Mouse (Mus musculus) layer of hippocampus, adult 8-10 months (tissue): Measurements from ENCODE around the gene Ddx19a. TPM values are rescaled to one million over a fixed set of nuclear protein-coding genes. Genes with fewer than 3 reads are reported as not detected.
"Not testable (repeated sequence)": the region's sequence is repeated elsewhere in the genome, so short reads cannot be mapped to it uniquely, and the experiment has no call there.

Experiments
- DNase-seq, 2 experiments: peaks; one replicate each; pipeline ENCODE4 v3.0.0; 2022; ENCODE audit warnings: low spot score in 2 of 2
- total RNA-seq, 4 experiments: library from RNA; stranded (reverse); gene quantifications; 2 replicates each; pipeline ENCODE4 v1.2.4; 2022

Gene Ddx19a
- total RNA-seq, 4 experiments from 2014 or later = 27.2 to 37.3 (median 31.0) TPM

DNA sequence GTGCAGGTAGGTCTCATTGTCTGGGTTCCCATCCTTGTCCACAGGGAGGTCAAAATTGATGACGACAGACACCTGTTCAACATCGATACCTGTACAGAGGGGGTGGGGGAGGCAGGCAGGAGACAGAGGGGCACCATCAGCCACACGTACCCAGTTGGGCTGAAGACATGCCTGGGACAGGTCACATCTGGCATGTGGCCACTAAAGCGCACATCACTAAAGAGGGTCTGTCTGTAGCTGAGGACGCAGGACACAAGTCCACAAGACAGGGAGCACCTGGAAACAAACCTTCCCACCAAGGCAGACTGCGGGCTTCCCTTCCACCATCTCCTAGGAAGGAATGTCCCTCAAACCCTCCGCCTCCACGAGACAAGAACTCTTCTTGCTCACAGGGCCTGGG is 21.1 kb downstream of the Ddx19a start:
- not testable (repeated sequence) for DNase-seq

DNA sequence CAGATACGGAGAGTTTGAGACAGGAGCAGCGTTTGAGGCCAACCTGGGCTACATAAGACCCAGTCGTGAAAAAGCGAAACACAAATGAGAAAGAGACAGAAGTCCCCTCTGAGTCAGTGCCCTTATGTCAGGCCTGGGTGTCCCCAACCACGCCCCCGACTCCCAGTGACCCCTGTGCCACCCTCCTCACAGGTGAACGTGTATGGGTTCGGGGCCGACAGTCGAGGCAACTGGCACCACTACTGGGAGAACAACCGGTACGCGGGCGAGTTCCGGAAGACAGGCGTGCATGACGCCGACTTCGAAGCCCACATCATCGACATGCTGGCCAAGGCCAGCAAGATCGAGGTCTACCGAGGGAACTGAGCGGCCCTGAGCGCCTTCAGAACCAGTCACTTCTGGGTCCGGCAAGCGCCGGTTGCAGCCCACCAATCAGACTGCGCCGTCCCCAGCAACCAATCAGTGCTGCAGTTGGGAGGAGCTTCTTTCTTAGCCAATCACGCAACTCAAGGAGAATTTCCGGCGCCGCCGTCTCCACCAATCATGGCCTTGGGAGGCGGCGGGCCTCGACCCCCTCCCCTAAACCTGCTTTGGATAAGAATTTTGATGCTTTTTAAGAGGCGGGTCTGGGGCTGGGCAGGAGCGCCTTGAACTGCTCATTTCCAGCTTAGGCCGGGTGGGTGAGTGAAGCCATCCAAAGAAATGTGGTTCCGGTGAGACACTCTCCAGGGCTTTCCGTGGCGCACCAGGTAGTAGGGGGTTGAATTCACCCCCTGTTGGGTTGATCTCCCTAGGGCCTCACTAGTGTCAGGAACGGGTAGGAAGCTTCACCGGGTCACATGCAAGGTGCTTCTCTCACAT is 27.5 kb downstream of the Ddx19a start:
- peak; percentile 93 to 95 for DNase-seq

DNA sequence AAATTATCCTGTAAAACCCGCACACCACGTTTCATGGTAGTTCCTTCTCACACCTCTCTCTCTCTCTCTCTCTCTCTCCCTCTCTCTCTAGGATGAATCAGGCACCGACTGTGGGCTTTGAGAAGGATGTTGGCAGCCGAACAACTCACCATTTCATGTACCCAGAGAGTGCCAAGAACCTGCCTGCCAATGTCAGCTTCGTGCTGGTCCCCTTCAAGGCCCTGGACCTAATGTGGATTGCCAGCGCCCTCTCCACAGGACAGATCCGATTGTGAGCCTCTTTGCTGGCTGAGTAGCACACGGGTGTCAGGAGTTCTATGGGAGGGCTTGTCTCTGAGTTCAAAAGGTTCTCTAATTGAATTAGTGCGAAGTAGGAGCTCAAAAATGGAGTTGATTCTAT is 30.3 kb downstream of the Ddx19a start:
- DNase-seq = no peak

DNA sequence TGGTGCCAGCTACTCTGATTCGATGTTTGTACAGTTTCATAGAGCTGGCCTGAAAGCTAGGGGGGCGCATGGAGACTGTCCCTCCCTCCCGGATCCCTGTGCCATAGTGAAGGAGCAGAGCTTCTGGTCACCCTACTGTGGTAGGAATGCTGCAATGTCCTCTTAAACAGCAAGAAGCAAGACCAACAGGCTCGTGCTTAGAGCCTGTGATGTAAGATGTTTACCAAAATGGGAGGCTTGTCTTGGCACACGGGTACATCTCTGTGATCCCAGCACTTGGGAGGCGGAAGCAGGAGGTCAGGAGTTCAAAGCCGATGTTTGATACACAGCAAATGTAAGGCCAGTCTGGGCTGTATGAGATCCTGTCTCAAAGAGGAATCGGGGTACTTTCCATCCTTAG is 31.0 kb downstream of the Ddx19a start:
- DNase-seq = no peak

DNA sequence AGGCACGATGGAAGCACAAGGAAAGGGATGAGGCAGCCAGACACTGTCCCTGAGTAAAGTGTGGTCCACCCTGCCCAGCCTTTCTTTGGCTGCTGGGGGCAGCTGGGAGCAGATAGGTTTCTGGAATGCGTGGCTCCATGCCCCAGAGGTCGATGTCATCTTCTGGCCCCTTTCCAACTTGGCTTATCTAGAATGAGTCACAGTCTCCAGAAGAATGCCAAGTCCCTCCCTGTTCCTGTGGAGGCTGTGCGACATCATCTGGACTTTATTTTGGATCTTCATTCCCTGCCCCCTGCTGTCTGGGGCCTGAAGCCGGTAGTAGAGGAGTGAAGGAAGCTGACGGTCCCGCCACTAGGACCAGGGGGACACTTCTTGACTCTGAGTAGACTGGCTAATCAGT is 32.0 kb downstream of the Ddx19a start:
- DNase-seq = peak; percentile 49 to 53

DNA sequence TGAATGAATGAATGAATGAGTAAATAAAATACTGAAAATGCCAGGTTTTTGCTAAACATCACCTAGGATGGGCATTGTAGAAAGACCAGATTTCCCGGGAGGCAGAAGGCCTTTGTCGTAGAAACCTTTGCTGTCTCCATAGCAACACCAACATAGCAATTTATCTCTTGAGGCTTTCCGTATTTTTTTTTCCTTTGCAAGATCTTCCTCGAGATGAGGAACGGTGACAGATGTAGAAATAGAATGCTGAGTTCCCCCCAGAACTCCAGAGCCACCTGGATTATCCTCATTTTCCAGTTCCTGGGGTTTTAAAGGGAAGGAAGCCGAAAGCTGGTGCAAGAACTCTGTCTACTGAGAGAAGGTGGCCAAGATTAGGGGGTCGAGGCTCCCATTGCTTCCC is 32.9 kb downstream of the Ddx19a start:
- DNase-seq = no peak

DNA sequence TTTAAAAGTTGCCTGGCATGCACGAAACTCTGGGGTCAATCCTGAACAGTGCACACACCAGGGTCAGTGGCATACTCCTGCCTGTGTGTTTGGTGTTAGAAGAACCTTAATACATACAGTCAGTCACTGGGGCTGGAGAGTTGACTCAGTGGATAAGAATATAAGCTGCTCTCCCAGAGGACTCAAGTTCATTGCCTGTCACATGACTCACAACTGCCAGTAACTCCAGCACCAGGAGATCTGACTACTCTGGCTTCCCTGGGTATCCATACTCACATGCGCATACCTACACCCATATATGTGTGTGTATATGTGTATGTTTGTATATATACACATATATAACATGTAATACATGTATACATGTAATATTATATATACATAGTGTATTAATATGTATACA is 34.5 kb downstream of the Ddx19a start:
- DNase-seq = no peak

DNA sequence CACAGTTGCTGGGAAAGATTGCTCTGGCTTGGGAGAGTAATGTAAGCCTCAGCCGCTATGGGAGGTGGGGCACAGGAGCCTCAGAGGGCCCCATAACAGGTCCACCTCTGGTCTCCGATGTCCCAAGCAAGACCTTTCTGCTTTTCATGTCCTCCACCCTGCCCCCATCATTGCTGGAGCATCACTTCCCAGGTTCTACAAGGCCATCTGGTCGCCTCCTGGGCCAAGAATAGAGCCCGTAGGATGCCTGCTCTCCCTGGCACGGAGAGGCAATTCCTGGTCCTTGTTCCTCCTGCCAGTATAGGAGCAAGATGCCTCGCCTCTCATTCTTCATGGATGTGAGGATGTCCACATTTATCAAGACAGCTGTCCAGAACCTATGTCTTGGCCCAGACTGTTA is 37.7 kb downstream of the Ddx19a start:
- no peak for DNase-seq

DNA sequence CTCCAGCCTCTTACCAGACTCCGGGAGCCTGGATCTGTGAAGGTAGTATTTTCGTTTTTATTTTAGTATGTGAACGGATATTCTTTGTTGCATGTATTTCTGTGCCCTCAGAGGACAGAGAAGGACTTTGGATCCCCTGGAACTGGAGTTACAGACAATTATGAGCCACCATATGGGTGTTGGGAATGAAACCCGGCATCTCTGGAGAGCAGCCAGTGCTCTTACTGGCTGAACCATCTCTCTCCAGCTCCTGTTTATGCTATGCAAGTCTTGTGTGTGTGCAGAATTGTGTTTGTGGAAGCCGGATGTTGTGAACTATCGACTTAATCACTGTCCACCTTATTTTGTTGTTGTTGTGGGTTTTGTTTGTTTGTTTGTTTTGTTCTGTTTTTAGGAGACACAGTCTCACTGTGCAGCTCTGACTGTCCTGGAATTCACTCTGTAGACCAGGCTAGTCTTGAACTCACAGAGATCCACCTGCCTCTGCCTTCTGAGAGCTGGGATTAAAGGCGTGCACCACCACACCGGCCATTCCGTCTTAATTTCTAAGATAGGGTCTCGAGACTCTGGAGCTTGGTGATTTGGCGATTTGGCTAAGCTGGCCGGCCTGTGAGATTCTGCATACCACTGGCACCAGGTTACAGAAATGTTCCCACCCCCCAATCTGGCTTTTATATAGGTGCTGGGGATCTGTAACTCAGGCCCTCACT is 38.4 kb downstream of the Ddx19a start:
- peak in 1 of 2 experiments; percentile 58 for DNase-seq

DNA sequence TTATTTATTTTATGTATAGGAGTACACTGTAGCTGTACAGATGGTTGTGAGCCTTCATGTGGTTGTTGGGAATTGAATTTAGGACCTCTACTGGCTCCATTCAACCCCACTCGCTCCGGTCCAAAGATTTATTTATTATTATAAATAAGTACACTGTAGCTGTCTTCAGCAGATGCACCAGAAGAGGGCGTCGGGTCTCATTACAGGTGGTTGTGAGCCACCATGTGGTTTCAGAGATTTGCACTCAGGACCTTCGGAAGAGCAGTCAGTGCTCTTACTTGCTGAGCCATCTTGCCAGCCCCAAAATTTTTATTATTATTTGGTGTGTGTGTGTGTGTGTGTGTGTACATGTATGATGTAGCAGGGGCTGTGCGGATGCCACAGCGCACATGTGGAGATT is 39.0 kb downstream of the Ddx19a start:
- DNase-seq = not testable (repeated sequence)

DNA sequence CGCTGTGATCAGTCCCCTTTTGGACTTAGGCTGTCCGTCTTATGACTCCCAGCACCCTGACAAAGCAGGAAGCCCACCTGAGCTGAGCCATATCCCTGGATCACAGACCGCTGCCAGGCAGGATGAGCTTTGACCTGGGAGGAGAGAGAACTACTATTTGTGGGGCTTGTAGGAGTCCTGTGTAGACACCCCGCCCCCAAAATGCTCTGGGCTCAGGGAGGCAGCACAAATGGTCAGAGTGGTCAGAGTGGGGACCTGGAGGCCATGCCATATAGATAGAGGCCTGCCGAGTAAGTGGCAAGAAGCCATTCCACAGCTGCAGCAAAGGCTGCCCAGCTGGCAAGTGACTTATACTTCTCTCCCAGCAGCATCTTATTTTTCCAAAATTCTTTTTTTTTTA is 39.5 kb downstream of the Ddx19a start:
- DNase-seq = no peak

DNA sequence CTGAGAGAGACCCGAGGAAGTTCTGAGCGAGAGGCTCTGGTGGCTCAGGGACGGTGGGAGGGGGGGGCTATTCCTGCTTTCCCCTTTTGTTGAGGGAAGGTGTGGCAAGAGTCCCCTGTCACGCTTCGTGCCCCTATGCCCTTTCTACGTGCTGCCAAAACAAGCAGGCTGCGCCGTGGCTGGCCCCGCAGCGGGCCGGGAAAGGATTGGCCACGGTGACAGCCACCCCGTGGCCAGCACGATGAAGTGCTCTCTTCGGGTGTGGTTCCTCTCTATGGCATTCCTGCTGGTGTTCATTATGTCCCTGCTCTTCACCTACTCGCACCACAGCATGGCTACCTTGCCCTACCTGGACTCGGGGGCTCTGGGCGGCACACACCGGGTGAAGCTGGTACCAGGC is 40.1 kb downstream of the Ddx19a start:
- no peak for DNase-seq

DNA sequence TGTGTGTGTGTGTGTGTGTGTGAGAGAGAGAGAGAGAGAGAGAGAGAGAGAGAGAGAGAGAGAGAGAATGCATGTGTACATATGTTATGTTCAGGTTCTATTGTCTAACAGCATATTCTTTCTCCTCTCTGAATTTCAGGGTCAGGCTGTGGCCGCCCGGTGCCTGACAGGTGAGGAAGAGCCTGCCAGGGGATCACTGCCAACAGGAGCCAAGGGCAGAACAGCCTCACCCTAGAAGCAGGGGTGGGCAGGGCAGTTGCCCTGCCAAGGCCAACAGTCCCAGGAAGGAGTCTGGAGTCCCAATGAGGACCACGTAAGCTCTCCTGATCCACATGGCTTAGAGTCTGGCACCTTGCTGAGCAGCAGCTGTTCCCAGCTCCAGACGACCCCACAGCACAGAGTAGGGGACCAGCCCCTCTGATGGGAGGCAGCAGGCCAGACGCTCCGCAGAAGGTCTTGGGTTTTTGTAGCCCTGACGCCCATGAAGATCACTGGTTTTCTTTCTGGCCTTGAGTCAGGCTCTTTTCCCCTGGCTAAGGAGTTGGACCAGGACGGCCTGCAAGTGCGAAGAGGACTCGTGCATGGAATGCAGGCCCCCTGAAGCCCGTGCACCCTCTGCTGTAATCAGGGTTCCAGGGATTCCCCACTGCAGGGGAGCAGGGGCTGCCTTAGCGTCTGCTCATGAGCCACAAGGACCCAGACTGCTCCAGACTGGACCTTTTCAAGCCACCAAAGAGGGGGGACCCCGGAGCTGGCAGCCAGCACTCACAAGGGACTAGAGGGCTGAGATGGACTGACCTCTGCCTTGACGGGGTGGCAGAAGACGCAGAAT is 40.8 kb downstream of the Ddx19a start:
- DNase-seq = no peak

DNA sequence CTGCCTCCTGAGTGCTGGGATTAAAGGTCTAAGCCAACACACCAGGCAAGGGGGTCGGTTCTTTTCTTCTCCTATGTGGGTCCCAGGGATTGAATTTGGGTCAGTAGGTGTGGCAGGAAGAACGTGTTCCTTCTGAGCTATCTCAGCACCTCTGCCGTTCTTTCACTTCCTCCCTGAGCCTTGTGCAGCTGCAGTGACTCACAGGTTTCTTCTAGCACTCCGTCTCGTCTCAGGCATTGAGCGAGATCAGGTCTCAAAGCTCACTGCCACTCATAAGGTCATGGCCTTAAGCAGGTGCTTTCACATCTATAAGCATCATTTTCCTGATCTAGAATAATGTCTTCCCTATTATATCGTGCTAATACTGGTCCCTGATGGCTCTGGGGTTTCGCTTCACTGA is 42.8 kb downstream of the Ddx19a start:
- no peak for DNase-seq

DNA sequence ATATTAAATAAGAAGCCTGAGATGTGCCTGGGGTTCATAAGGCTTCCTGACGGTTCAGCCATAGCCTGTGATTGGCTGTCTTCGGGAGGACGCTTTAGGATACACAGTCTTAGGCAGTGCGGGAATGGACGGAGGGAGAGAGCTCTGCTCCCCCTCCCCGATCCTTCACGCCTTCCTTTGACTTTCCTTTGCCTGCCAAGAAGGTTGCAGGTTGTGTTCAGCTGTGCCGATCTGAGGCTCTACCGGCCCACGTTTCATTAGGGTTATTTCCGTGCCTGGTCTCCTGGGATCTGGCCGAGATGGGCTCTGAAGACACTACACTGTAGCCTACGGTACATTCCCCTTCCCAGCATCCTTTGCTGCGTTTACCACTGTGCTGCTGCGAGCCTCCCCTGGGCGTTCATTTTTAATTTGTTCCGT is 47.5 kb downstream of the Ddx19a start:
- no peak for DNase-seq

DNA sequence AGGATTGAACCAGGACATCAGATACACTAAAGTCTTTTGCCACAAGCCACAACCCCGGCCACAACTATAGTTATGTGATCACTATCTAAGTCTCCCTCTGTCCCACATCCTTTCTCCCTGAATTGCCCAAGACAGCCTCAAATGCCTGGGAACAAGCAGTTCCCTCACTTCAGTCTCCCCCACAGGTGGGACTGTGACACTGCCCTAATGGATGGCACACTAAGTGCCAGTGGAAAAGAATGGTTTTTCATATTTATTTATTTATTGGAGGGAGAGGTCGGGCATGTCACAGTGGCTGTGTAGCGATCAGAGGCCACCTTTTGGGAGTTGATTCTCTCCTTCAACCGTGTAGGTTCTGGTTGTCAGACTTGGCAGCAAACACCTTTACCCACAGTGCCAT is 51.9 kb downstream of the Ddx19a start:
- DNase-seq = no peak

DNA sequence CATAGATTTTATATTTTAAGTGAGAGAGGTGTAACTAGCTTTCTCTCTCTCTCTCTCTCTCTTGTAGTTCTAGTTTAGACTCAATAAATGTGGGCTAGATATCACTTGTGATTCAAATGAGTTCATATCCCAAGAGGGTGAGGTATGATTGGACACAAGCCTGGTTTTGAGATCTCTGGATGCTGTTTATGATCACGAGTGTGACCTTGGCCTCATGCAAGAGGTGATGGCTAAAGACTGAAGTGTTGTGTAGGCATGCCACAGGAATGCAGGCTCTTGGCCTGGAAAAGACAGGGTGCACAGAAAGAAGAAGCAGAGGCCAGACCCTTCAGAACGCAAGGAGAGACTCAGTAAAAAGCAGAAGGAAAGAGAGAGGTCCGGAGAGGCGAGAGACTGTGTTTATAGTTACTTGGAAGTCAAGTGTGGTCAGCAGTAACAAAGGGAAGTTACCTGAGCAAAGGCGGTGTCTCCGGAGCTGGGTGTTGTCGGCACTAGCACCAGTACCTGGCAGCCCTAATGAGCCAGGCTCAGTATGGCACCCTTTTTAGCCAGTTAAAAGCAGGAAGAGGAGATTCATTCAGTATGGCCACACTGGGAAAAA is 53.2 kb downstream of the Ddx19a start:
- DNase-seq = no peak

DNA sequence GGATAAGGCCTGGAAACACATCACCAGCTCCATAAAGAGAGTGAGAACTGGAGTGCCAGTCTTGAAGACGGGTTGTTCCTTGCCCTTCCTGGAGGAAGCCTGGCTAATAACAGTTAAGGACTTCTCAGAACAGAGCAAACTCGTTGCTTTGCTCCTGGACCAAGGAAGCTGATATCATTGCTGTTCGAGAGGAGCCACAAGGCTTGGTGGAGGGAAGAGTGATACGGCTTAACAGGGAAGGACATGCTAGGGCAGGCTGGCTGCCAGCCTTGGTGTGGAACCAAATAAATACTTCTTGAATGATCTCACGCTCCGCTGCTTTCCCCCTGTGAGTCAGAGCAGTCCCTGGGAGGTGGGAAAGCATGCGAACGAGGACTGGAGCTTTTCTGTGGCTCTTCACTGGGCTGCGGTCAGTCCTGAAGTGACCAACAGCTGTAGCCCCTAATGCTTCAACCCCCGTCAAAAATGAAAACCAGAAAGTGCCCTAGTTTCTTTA is 56.1 kb downstream of the Ddx19a start:
- no peak for DNase-seq

DNA sequence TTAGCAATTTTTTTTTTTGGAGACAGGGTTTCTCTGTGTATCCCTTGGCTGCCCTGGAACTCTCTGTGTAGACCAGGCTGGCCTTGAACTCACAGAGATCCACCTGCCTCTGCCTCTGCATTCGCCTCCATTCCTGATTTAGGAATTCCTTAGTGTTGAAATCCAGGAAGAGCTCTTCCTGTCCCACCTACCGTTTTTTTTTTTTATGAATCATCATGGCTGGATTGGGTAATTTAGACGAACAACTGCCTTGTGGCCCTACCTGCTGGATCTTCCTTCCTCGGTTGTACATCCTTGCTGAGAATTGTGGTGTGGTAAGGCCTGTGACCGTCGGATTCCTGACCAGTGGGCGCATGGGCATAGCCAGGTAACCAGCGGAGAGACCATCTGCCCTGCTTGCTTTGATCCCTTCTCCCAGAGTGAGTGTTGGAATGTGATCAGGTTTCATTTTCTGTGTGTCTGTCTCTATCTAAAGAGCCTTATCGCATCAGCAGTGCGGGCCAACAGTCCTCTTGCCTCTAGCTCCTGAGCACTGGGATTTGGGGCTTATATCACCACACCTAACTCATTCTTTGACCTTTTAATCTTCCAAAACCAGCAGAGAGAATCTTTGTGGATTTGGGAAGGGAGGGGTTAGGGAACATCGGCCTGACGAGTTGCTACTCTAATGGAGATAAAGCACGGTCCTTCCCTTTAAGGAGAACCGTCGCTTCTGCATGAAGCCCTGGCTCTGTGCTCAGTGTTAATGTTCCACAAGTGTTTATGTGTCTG is 56.7 kb downstream of the Ddx19a start:
- no peak for DNase-seq

DNA sequence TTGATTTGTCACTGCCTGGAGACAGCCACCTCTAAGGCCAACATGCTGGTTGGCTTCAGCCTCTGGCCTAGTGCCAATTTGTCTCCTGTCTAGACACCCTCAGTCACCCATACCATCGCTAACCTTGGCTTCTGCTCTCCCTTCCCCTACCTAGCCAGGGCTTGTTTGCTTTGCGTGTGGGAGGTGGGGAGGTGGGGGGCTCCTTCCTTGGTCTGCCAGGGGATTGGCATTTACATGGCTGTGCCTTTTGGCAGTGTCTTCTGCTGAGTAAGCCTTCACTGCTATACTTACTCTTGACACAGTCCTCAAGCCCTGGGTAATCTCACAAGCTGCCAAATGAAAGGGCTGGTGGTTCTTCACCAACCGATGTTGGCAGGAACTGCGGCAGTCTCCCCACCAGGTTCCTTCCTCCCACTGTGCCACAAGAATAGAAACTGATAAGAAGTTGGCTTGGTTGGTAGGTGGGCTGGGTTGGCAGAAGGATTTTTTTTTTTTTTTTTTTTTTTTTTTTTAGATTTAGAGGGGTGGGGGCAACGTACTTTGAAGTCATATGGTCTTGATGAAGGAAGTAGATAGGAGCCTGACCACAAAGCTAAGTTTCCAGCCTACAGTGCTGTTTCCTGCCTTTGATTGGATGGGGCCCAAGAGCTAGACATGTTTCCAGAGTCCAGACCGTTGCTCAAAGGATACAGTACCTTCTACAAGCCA is 58.6 kb downstream of the Ddx19a start:
- peak; percentile 58 to 77 for DNase-seq
